Mouse (Mus musculus): Measurements from ENCODE around the gene Abcb9.

DNA sequence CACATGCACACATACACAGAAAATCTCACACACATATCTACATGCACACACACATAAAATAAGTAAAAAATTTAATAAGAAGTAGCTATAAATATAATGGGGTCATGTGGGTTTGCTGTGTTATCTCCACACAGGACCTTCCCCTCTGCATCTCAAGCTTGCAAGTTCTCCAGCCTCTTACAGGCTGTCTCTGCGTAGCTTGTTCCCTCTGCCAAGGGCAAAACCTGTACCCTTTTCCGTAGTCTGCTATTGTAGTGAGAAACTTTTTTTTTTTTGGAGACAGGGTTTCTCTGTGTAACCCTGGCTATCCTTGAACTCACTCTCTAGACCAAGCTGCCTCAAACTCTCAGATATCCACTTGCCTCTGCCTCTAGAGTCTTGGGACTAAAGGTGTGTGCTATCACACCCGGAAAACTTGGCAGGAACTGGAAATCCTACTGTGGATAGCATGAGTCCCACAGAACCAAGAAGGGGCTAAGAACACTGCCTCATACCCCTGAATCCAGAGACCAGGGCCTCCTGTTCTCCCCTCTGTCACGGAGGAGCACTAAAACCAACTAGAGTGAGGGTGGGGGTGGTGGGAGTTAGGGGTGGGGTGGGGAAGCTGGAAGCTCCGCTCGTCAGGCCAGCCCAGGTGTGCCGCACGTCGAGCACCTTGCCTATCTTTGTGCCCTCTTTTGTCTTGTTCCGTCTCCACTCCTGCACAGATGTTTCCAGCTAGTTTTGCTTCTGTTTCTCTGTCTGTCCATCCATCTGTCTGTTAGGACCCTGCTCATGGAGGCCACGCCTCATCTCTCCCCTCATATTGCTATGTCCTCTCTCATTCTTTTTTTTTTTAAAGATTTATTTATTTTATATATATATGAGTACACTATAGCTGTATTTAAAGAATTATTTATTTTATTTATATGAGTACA, 4.8 kb upstream of the Abcb9 start:
- TF ChIP-seq CTCF (IDR thresholded peaks at IDR 0.05; ENCODE audit: control insufficient read depth, insufficient read depth, low read length) (no peak), POLR2A (IDR thresholded peaks at IDR 0.05; ENCODE audit: borderline replicate concordance, control insufficient read depth, low read depth, low read length) (no peak)
